Comparison of ENCODE assay signal across 24 mouse cellular contexts in the genomic region with DNA sequence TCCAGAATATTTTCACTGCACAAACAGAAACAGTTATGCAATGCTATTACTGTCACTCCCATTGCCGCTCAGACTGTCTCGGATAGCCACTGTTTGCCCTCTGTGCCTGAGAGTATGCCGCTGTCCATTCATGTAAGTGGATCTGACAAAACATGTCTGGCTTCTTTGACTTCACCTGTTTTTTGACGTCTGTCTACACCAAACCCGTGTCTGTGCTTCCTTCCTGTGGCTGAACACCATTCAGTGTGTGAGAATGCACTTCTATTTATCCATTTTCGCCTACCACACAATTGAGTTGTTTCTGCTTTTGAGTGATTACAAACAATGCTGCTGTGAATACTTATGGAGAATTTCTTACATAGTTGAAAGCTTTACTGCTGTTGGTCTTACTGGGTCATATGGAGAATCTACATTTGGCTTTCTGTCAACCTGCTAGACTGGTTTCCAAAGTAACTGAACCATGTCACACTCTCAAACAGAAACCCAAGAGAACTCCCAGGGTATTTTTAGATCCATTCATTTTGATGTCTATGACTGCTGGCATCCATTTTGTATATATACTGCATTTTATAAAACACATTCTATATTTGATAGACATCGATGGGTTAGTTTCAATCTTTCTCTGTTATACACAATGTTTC. TPM values are rescaled to one million over a fixed set of nuclear protein-coding genes. Genes with fewer than 3 reads are reported as not detected.
DNase-seq lines count a peak whose midpoint lies in the region; ATAC-seq lines count a peak whose summit lies in the region.
"Had no signal": no experiment of that assay in that cellular context is flagged by ENCODE, and none has a peak within 500 bp of the region (broad histone marks: within the 10 kb centered on the region; RNA-seq: fewer than 3 reads in every experiment).

No protein-coding gene starts in this region.

- no peaks in the 10 kb centered on the region for H3K27me3 ChIP-seq in kidney, embryonic 14.5 days (ENCODE audit: control insufficient read depth, insufficient read depth, low read length)
- H3K27me3 ChIP-seq in splenic B cell, adult 2 months (ENCODE audit: control insufficient read depth, insufficient read depth, low read length, poor library complexity, severe bottlenecking), result no peaks in the 10 kb centered on the region
- no peaks in the 10 kb centered on the region for H3K27me3 ChIP-seq in hindbrain, embryonic 11.5 days (ENCODE audit: control insufficient read depth, insufficient read depth, low read length)
- H3K27me3 ChIP-seq: embryonic facial prominence, embryonic 13.5 days; forebrain, embryonic 13.5 days; heart, embryonic 12.5 days; hindbrain, embryonic 12.5 days; limb, embryonic 12.5 days; midbrain, embryonic 13.5 days had no signal

- H3K36me3 ChIP-seq in kidney, embryonic 14.5 days (ENCODE audit: control insufficient read depth, insufficient read depth, low read length), result no peaks in the 10 kb centered on the region
- no peaks in the 10 kb centered on the region for H3K36me3 ChIP-seq in splenic B cell, adult 2 months (ENCODE audit: control insufficient read depth, insufficient read depth, low read length, poor library complexity, severe bottlenecking)
- no peaks in the 10 kb centered on the region for H3K36me3 ChIP-seq in hindbrain, embryonic 11.5 days (ENCODE audit: control insufficient read depth, insufficient read depth, low read length)
- H3K36me3 ChIP-seq: embryonic facial prominence, embryonic 13.5 days; heart, embryonic 12.5 days; hindbrain, embryonic 12.5 days; limb, embryonic 12.5 days; midbrain, embryonic 13.5 days had no signal

- no peak for ATAC-seq in kidney, embryonic 14.5 days (ENCODE audit: low FRiP score, low TSS enrichment)
- ATAC-seq in hindbrain, embryonic 11.5 days (ENCODE audit: low FRiP score), result no peak
- ATAC-seq: activated CD4-positive, CD25-positive, alpha-beta regulatory T cell, adult 4 months; forebrain, embryonic 13.5 days; midbrain, embryonic 13.5 days had no signal

- no peak overlapping the region for H3K9ac ChIP-seq in kidney, embryonic 14.5 days (ENCODE audit: low read depth, low read length)
- H3K9ac ChIP-seq in hindbrain, embryonic 11.5 days (ENCODE audit: low read depth, low read length), result no peak overlapping the region
- H3K9ac ChIP-seq: embryonic facial prominence, embryonic 13.5 days; forebrain, embryonic 13.5 days; heart, embryonic 12.5 days; hindbrain, embryonic 12.5 days; limb, embryonic 12.5 days; liver, embryonic 14.5 days; midbrain, embryonic 13.5 days had no signal

- no peak overlapping the region for H3K4me3 ChIP-seq in kidney, embryonic 14.5 days (ENCODE audit: low read length)
- H3K4me3 ChIP-seq in hindbrain, embryonic 11.5 days (ENCODE audit: low read depth, low read length), result no peak overlapping the region
- H3K4me3 ChIP-seq: embryonic facial prominence, embryonic 13.5 days; forebrain, embryonic 13.5 days; heart, embryonic 12.5 days; hindbrain, embryonic 12.5 days; limb, embryonic 12.5 days; midbrain, embryonic 13.5 days had no signal

- H3K27ac ChIP-seq in kidney, embryonic 14.5 days (ENCODE audit: low read depth, low read length), result 0 out of 2 replicates have a peak overlapping the region, but pooled peaks have one; percentile 20
- H3K27ac ChIP-seq in hindbrain, embryonic 11.5 days (ENCODE audit: low read depth, low read length), result no peak overlapping the region
- H3K27ac ChIP-seq: embryonic facial prominence, embryonic 13.5 days; forebrain, embryonic 13.5 days; hindbrain, embryonic 12.5 days; limb, embryonic 12.5 days; liver, embryonic 14.5 days; midbrain, embryonic 13.5 days had no signal

- no peaks in the 10 kb centered on the region for H3K4me1 ChIP-seq in kidney, embryonic 14.5 days (ENCODE audit: control insufficient read depth, insufficient read depth, low read length)
- no peaks in the 10 kb centered on the region for H3K4me1 ChIP-seq in hindbrain, embryonic 11.5 days (replicated peaks; ENCODE audit: control insufficient read depth, insufficient read depth, low read length)
- H3K4me1 ChIP-seq: embryonic facial prominence, embryonic 13.5 days; forebrain, embryonic 13.5 days; heart, embryonic 12.5 days; hindbrain, embryonic 12.5 days; limb, embryonic 12.5 days had no signal

- no peak for DNase-seq in kidney, adult 8-10 months
- DNase-seq in lung, adult 18-20 months, result peak; percentile 14 to 36
- DNase-seq in lung, postnatal 14 days, result no peak
- peak; percentile 17 for DNase-seq in adipocyte (ENCODE audit: low spot score)
- DNase-seq in splenic B cell, adult 2 months (ENCODE audit: low read depth, low spot score), result peak; percentile 44
- DNase-seq in hindbrain, embryonic 11.5 days (ENCODE audit: low spot score), result no peak
- DNase-seq in frontal cortex, postnatal 25 days (ENCODE audit: low spot score in 2 of 2), result no peak
- DNase-seq: adrenal gland, postnatal 10 days; cerebellum, adult 18-20 months; cerebellum, postnatal 14 days; gastrocnemius, postnatal 10 days; heart, postnatal 10 days; kidney, postnatal 36 days; right cerebral cortex, postnatal 14 days; thymus, postnatal 36 days had no signal

- no peaks in the 10 kb centered on the region for H3K9me3 ChIP-seq in kidney, embryonic 14.5 days (ENCODE audit: control insufficient read depth, low read length)
- H3K9me3 ChIP-seq in hindbrain, embryonic 11.5 days (ENCODE audit: control insufficient read depth, low read length), result no peaks in the 10 kb centered on the region
- H3K9me3 ChIP-seq: embryonic facial prominence, embryonic 13.5 days; forebrain, embryonic 13.5 days; heart, embryonic 12.5 days; hindbrain, embryonic 12.5 days; limb, embryonic 12.5 days; midbrain, embryonic 13.5 days had no signal

- 79% methylated on average over 7 of the region's 7 CpGs for WGBS in kidney, embryonic 14.5 days
- WGBS in hindbrain, embryonic 11.5 days, result 85% methylated on average over 7 of the region's 7 CpGs

- no peak overlapping the region for H3K4me2 ChIP-seq in kidney, embryonic 14.5 days (replicated peaks; ENCODE audit: low read depth, low read length)
- no peak overlapping the region for H3K4me2 ChIP-seq in hindbrain, embryonic 11.5 days (replicated peaks; ENCODE audit: low read depth, low read length)
- H3K4me2 ChIP-seq: embryonic facial prominence, embryonic 13.5 days; forebrain, embryonic 13.5 days; heart, embryonic 12.5 days; hindbrain, embryonic 12.5 days; limb, embryonic 12.5 days; midbrain, embryonic 13.5 days had no signal

RNA-seq across cellular contexts. Expression of a gene that starts 24.9 kb away (rescaled TPM):
- polyA plus RNA-seq in kidney, embryonic 14.5 days (2014; fragmentation: Nextera tagmentation; extraction: Ambion mirVana), result not detected in 2 replicates
- 0.14 TPM in 1 of 2 replicates, not detected in the other for polyA plus RNA-seq in hindbrain, embryonic 11.5 days (2014; fragmentation: Nextera tagmentation; extraction: Ambion mirVana)
- polyA plus RNA-seq: activated CD4-positive, CD25-positive, alpha-beta regulatory T cell, adult 4 months; embryonic facial prominence, embryonic 13.5 days; forebrain, embryonic 13.5 days; hindbrain, embryonic 12.5 days; limb, embryonic 12.5 days; liver, embryonic 14.5 days; midbrain, embryonic 13.5 days had no signal

RNA-seq across cellular contexts. Expression of a gene that starts 44.0 kb away (rescaled TPM):
- 8.9 and 9.4 TPM in 2 replicates for polyA plus RNA-seq in kidney, embryonic 14.5 days (2014; fragmentation: Nextera tagmentation; extraction: Ambion mirVana)
- polyA plus RNA-seq in hindbrain, embryonic 11.5 days (2014; fragmentation: Nextera tagmentation; extraction: Ambion mirVana), result 0.46 and 0.79 TPM in 2 replicates

RNA-seq across cellular contexts. Expression of a gene that starts 46.8 kb away (rescaled TPM):
- 5.0 and 8.2 TPM in 2 replicates for polyA plus RNA-seq in kidney, embryonic 14.5 days (2014; fragmentation: Nextera tagmentation; extraction: Ambion mirVana)
- polyA plus RNA-seq in hindbrain, embryonic 11.5 days (2014; fragmentation: Nextera tagmentation; extraction: Ambion mirVana), result 9.2 and 10.1 TPM in 2 replicates

RNA-seq across cellular contexts. Expression of a gene that starts 50.7 kb away (rescaled TPM):
- not detected in 2 replicates for polyA plus RNA-seq in kidney, embryonic 14.5 days (2014; fragmentation: Nextera tagmentation; extraction: Ambion mirVana)
- polyA plus RNA-seq in hindbrain, embryonic 11.5 days (2014; fragmentation: Nextera tagmentation; extraction: Ambion mirVana), result not detected in 2 replicates
- polyA plus RNA-seq: embryonic facial prominence, embryonic 13.5 days; forebrain, embryonic 13.5 days; heart, embryonic 12.5 days; hindbrain, embryonic 12.5 days; limb, embryonic 12.5 days; midbrain, embryonic 13.5 days had no signal

RNA-seq across cellular contexts. Expression of a gene that starts 58.7 kb away (rescaled TPM):
- polyA plus RNA-seq in kidney, embryonic 14.5 days (2014; fragmentation: Nextera tagmentation; extraction: Ambion mirVana), result 8.6 and 11.6 TPM in 2 replicates
- polyA plus RNA-seq in hindbrain, embryonic 11.5 days (2014; fragmentation: Nextera tagmentation; extraction: Ambion mirVana), result 14.8 and 17.7 TPM in 2 replicates

Comparison
In these comparisons a context has a peak if more than half of its experiments do, and no peak if none do; other contexts are left out.
1. DNase-seq: peak in lung, adult 18-20 months (2 of 2), adipocyte (single experiment) and splenic B cell, adult 2 months (single experiment); none in kidney, adult 8-10 months (0 of 2), lung, postnatal 14 days (single experiment), hindbrain, embryonic 11.5 days (single experiment) and frontal cortex, postnatal 25 days (0 of 2).